Comparison of ENCODE assay signal across 19 mouse cellular contexts in the genomic region with DNA sequence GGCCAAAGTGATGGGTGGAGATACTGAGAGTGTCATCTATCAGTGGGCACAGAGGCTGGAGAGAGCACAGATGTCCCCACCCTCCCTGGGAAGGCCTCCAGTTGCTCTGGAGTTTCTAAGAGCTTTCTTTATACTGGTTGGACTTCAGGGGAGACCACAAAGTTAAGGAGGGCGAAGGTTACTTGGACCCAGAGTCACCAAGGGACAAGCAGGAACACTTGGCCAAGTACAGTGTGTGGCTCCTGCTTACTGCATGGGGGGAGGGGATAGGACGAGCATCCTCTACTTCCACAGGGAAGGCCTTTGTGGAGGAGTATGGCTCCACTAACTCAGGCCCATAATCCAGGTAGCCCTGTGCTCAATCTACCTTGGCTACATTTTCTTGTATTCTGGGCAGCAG. TPM values are rescaled to one million over a fixed set of nuclear protein-coding genes. Genes with fewer than 3 reads are reported as not detected.
A peak's percentile ranks its signal among the peaks of the same experiment; 100 is the strongest.
DNase-seq lines count a peak whose midpoint lies in the region; ATAC-seq and TF ChIP-seq lines count a peak whose summit lies in the region.
"Had no signal": no experiment of that assay in that cellular context is flagged by ENCODE, and none has a peak within 500 bp of the region (broad histone marks: within the 10 kb centered on the region; RNA-seq: fewer than 3 reads in every experiment).

No protein-coding gene starts in this region.

- H3K36me3 ChIP-seq in kidney, embryonic 14.5 days (ENCODE audit: control insufficient read depth, insufficient read depth, low read length) = no peaks in the 10 kb centered on the region
- H3K36me3 ChIP-seq in midbrain, embryonic 11.5 days (ENCODE audit: control insufficient read depth, insufficient read depth, low read length) = no peaks in the 10 kb centered on the region
- no peaks in the 10 kb centered on the region for H3K36me3 ChIP-seq in midbrain, postnatal 0 days (ENCODE audit: insufficient read depth, low read length)
- H3K36me3 ChIP-seq in limb, embryonic 11.5 days (ENCODE audit: control insufficient read depth, insufficient read depth, low read length) = no peaks in the 10 kb centered on the region
- H3K36me3 ChIP-seq: embryonic facial prominence, embryonic 12.5 days; forebrain, embryonic 15.5 days; heart, embryonic 15.5 days; hindbrain, embryonic 12.5 days had no signal

- no peak overlapping the region for H3K9ac ChIP-seq in kidney, embryonic 14.5 days (ENCODE audit: low read depth, low read length)
- H3K9ac ChIP-seq in midbrain, embryonic 11.5 days (ENCODE audit: low read length) = no peak overlapping the region
- no peak overlapping the region for H3K9ac ChIP-seq in midbrain, postnatal 0 days (replicated peaks; ENCODE audit: low read length, poor library complexity, severe bottlenecking)
- no peak overlapping the region for H3K9ac ChIP-seq in limb, embryonic 11.5 days (ENCODE audit: low read length)
- H3K9ac ChIP-seq: embryonic facial prominence, embryonic 12.5 days; forebrain, embryonic 15.5 days; heart, embryonic 15.5 days; hindbrain, embryonic 12.5 days had no signal

- H3K9me3 ChIP-seq in kidney, embryonic 14.5 days (ENCODE audit: control insufficient read depth, low read length) = no peaks in the 10 kb centered on the region
- H3K9me3 ChIP-seq in midbrain, embryonic 11.5 days (ENCODE audit: control insufficient read depth, low read length) = no peaks in the 10 kb centered on the region
- H3K9me3 ChIP-seq in midbrain, postnatal 0 days (ENCODE audit: low read length) = no peaks in the 10 kb centered on the region
- H3K9me3 ChIP-seq in limb, embryonic 11.5 days (ENCODE audit: control insufficient read depth, low read length) = no peaks in the 10 kb centered on the region
- H3K9me3 ChIP-seq: embryonic facial prominence, embryonic 12.5 days; forebrain, embryonic 15.5 days; heart, embryonic 15.5 days; hindbrain, embryonic 12.5 days had no signal

- H3K27me3 ChIP-seq in kidney, embryonic 14.5 days (ENCODE audit: control insufficient read depth, insufficient read depth, low read length) = 0 out of 2 replicates have a peak, but pooled peaks cover 3% of the 10 kb centered on the region
- H3K27me3 ChIP-seq in midbrain, embryonic 11.5 days (ENCODE audit: control insufficient read depth, insufficient read depth, low read length) = no peaks in the 10 kb centered on the region
- no peaks in the 10 kb centered on the region for H3K27me3 ChIP-seq in midbrain, postnatal 0 days (ENCODE audit: insufficient read depth, low read length)
- no peaks in the 10 kb centered on the region for H3K27me3 ChIP-seq in limb, embryonic 11.5 days (ENCODE audit: control insufficient read depth, insufficient read depth, low read length)
- H3K27me3 ChIP-seq: embryonic facial prominence, embryonic 12.5 days; forebrain, embryonic 15.5 days; heart, embryonic 15.5 days; hindbrain, embryonic 12.5 days had no signal

- H3K4me1 ChIP-seq in kidney, embryonic 14.5 days (ENCODE audit: control insufficient read depth, insufficient read depth, low read length) = peaks cover 18% of the 10 kb centered on the region
- no peaks in the 10 kb centered on the region for H3K4me1 ChIP-seq in midbrain, embryonic 11.5 days (ENCODE audit: control insufficient read depth, insufficient read depth, low read length)
- no peaks in the 10 kb centered on the region for H3K4me1 ChIP-seq in midbrain, postnatal 0 days (ENCODE audit: insufficient read depth, low read length)
- H3K4me1 ChIP-seq in limb, embryonic 11.5 days (ENCODE audit: control insufficient read depth, insufficient read depth, low read length) = peaks cover 10% of the 10 kb centered on the region

- H3K27ac ChIP-seq in kidney, embryonic 14.5 days (ENCODE audit: low read depth, low read length) = no peak overlapping the region
- no peak overlapping the region for H3K27ac ChIP-seq in midbrain, embryonic 11.5 days (ENCODE audit: low read depth, low read length)
- H3K27ac ChIP-seq in midbrain, postnatal 0 days (ENCODE audit: low read depth, low read length) = no peak overlapping the region
- peak overlapping the region; percentile 22 for H3K27ac ChIP-seq in limb, embryonic 11.5 days (replicated peaks; ENCODE audit: low read depth, low read length)
- H3K27ac ChIP-seq: embryonic facial prominence, embryonic 12.5 days; forebrain, embryonic 15.5 days; heart, adult 2 months; heart, embryonic 15.5 days; hindbrain, embryonic 12.5 days had no signal

- ATAC-seq in kidney, embryonic 14.5 days (ENCODE audit: low FRiP score, low TSS enrichment) = 0 out of 2 replicates have a peak, but pooled peaks have one; percentile 17
- no peak for ATAC-seq in midbrain, embryonic 11.5 days (ENCODE audit: low FRiP score)
- no peak for ATAC-seq in midbrain, postnatal 0 days (ENCODE audit: low FRiP score)
- no peak for ATAC-seq in limb, embryonic 11.5 days (ENCODE audit: insufficient number of reproducible peaks, low FRiP score, low TSS enrichment, low read depth)
- ATAC-seq: forebrain, embryonic 15.5 days; hindbrain, embryonic 16.5 days had no signal

- no peak overlapping the region for H3K4me2 ChIP-seq in kidney, embryonic 14.5 days (replicated peaks; ENCODE audit: low read depth, low read length)
- no peak overlapping the region for H3K4me2 ChIP-seq in midbrain, embryonic 11.5 days
- no peak overlapping the region for H3K4me2 ChIP-seq in midbrain, postnatal 0 days (ENCODE audit: low read depth, low read length, poor library complexity, severe bottlenecking)
- no peak overlapping the region for H3K4me2 ChIP-seq in limb, embryonic 11.5 days (ENCODE audit: low read depth, severe bottlenecking)
- H3K4me2 ChIP-seq: embryonic facial prominence, embryonic 12.5 days; forebrain, embryonic 15.5 days; heart, embryonic 11.5 days; heart, embryonic 15.5 days; hindbrain, embryonic 12.5 days had no signal

- DNase-seq in kidney, postnatal 14 days = no peak
- peak; percentile 23 for DNase-seq in midbrain, embryonic 11.5 days (ENCODE audit: low spot score, missing footprints)
- DNase-seq in midbrain, postnatal 0 days (ENCODE audit: low spot score) = no peak
- DNase-seq in limb, embryonic 11.5 days (ENCODE audit: low spot score) = no peak
- no peak for DNase-seq in heart, adult 11 months
- DNase-seq: adrenal gland, postnatal 10 days; cerebellum, adult 11 months; cerebellum, adult 8-10 months; cerebellum, postnatal 14 days; gastrocnemius, postnatal 10 days; heart, adult 2 months; heart, postnatal 14 days had no signal

- TF ChIP-seq CTCF in midbrain, postnatal 0 days (IDR thresholded peaks at IDR 0.05) = no peak

- WGBS in kidney, embryonic 14.5 days = 48% methylated on average over 2 of the region's 2 CpGs
- 77% methylated on average over 2 of the region's 2 CpGs for WGBS in midbrain, embryonic 11.5 days
- WGBS in midbrain, postnatal 0 days = 61% methylated on average over 2 of the region's 2 CpGs
- 49% methylated on average over 2 of the region's 2 CpGs for WGBS in limb, embryonic 11.5 days

- no peak overlapping the region for H3K4me3 ChIP-seq in kidney, embryonic 14.5 days (ENCODE audit: low read length)
- H3K4me3 ChIP-seq in midbrain, embryonic 11.5 days (ENCODE audit: low read depth, low read length) = no peak overlapping the region
- no peak overlapping the region for H3K4me3 ChIP-seq in midbrain, postnatal 0 days (ENCODE audit: low read depth, low read length)
- H3K4me3 ChIP-seq in limb, embryonic 11.5 days (ENCODE audit: low read depth, low read length) = no peak overlapping the region
- H3K4me3 ChIP-seq: embryonic facial prominence, embryonic 12.5 days; forebrain, embryonic 15.5 days; heart, adult 2 months; heart, embryonic 15.5 days; hindbrain, embryonic 12.5 days had no signal

RNA-seq across cellular contexts. Expression of a gene that starts 42.8 kb away (rescaled TPM):
- polyA plus RNA-seq in kidney, embryonic 14.5 days (2014; fragmentation: Nextera tagmentation; extraction: Ambion mirVana) = 5.9 and 6.2 TPM in 2 replicates
- polyA plus RNA-seq in midbrain, embryonic 11.5 days (2014; fragmentation: Nextera tagmentation; extraction: Ambion mirVana) = 6.7 and 6.9 TPM in 2 replicates
- 18.5 and 20.2 TPM in 2 replicates for total RNA-seq in midbrain, postnatal 0 days (2014; rRNA removed)
- polyA plus RNA-seq in midbrain, postnatal 0 days (2015; fragmentation: Nextera tagmentation; extraction: Ambion mirVana) = 2.2 and 2.3 TPM in 2 replicates
- 8.7 TPM in 2 replicates for polyA plus RNA-seq in limb, embryonic 11.5 days (2014; fragmentation: Nextera tagmentation; extraction: Ambion mirVana)
